Mouse (Mus musculus) yolk sac, embryonic 10.5 days (tissue): ENCODE results near the gene Myef2.
"Not testable (repeated sequence)": the region's sequence is repeated elsewhere in the genome, so short reads cannot be mapped to it uniquely, and the experiment has no call there.

Experiments
- DNase-seq: peaks from one replicate; pipeline ENCODE4 v3.0.0-alpha.2; 2017; ENCODE audit warnings: low spot score

The Myef2 gene

DNA sequence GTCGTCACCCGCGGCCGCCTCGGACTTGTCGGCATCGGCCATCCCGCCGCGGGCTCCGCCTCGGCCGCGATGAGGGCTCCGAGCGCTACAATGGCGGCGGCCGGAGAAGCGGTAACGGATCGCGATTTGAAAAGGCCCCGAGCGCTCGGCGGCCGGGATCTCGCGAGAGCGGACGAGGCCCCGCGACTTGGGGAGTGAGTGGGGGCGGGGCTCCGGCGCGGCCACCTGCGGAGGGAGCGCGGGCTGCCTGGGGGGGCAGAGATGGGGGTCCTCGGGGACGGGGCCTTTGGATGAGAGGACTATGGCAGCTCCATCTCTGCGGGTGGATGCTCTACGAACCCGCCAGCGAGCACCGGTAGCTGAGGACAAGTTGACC lies at the start of gene Myef2:
Gene Myef2 (minus strand): TSS at position 185 of the 376 bp plus-strand sequence.
- peak; percentile 81 for DNase-seq

DNA sequence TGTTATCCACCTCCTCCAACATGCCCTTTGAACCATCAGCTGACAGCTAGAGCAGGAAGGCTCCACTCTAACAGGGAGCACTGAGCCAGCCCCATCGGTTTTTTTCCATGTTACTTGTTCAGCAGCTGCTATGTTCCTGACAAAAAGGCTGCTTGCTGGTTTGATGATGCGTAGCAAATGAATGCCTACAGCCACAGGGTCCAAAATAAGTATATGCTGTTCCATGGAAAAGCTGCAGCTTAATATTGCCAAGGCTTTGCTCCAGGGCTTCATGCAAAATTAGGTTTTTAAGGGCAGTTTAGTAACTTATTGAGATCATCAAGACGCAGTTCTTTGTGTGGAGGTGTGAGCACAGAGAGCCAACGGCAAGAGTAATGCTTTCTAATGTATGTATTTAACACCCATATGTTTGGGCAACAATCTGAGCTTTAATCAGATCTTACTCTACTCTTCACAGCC lies 38.6 kb upstream of the Myef2 start:
- no peak for DNase-seq

DNA sequence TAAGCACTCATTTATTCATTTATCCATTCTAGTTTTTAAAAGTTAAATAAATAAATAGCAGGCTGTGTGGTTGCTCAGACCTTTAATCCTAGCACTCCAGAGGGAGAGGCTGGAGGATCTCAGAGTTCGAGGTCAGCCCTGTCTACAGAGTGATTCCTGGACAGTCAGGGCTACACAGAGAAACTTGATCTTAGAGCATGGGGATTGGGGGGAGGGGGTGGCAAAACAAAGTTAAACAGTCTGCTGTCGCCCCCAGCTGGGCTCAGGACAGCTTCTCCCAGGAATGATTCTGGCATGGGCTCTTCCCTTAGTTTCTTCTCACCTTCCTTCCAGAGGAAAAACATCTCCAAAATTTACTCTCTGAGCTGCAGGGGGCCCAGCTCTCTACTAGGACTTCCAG lies 32.0 kb upstream of the Myef2 start:
- DNase-seq, result no peak

DNA sequence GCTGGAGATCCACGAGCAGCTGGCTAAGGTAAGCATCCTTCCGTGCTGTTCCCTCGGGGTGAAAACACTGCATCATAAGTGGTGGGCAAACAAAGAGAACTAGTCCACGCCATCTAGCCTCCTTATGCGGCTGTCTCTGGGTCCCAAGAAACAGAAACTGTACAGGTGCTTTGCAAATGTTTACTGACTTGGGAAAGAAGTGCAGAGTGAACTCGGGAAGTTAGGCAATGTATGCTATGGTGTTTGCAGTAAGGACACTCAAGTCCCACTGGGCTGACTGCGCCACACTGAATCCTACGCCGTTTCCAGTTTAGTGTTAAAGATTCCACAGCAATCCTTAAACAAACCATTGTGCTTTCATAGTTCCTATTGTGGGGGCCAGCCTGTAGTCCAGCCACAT lies 30.8 kb upstream of the Myef2 start:
- DNase-seq, result no peak

DNA sequence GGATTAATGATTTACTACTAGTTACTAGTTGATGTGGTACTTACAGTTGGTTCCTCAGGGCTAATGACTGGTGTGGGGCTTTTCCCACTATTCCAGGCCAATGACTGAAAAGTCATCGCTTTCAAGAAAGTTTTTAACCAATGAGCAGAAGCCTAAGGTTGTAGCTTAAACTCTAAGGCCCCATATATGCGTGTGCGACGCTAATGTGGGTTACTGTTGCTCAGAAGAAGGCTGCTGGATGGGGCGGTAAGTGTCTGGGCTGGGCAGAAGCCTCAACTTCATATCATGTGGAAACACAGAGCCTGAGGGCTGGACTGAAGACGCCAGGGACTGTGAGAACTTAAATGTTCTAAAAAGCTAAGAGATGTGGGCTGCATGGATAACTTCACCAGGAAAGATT lies 28.9 kb upstream of the Myef2 start, which contains the start of gene Slc12a1:
Gene Slc12a1 (plus strand): TSS at position 118 of the 400 bp plus-strand sequence.
- DNase-seq, result no peak

DNA sequence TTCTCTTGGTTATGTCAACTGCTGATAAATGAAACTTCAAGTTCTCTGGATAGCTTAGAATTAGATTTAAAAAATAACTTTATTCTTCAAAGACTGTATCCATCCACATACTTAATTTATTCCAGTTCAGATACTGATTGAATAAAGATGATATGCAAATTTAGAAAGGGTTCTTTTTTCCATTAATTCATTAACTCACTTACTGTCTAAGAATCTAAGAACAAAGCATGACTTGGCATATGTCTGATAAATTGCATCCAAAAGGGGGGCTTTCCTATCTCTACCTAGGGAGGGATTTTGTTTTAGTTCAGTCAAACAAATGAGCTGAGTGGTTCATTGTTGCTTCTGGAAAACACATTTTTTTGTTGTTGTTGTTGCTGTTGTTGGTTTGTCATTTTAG lies 18.9 kb upstream of the Myef2 start:
- DNase-seq, result no peak

DNA sequence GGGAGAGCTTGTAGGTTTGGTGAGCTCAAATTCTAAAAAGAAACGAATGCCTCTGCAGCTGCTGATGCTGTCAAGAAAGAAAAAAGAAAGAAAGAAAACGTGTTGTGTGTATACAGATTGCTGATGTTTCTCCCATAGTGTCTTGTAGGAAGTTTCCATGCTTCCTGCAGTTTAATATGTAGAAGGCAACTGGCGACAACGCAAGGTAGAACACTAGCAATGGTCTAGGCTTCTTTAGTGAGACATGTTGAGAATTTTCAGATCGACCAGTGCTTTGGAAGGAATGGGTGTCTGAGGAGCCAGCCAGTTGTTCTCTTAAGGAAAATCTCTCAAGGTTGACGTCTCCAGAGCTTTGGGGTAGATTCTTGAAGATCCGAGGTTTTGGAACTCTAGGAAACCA lies 13.4 kb upstream of the Myef2 start:
- DNase-seq, result no peak

DNA sequence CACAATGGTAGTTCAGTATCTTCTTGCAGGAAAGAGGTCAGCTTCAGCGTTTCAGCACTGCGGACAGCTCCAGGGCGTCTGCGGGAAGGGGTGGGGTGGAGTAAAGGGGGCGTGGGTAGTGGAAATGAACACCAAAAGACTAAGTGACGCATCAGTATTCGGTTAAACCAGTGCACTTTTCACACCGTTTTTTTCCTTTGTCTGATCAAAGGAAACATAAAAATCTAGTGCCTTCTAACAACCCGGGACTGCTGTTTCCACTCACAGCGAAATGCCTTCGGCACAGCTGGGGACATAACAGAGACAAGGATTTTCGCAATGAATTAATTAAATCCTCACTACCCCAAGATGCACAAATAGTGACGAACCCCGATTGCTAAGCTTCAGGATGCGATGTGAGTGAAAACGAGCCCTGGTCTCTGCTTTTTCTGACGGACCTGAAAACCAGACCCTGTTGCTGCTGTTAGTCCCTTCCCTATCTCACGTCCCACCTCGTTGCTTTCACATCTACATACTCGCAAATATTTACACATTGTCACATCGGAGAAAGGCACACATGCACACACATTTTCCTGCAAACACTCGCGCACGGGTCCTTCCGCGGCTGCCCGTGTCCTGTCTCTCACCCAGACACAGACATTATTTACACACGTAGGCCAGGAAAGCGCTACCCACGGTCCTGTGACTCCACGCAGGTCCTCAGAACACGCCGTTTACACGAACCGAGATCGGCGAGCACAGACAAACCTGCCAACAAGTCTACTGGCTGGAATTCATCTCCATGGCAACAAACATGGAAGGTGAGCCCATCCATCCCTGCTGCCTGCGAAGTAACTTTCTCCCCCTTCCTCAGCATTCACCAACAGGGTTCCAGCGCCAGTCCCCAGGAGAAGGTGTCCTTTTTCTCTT lies 12.7 kb upstream of the Myef2 start, which contains the start of gene Ctxn2:
Gene Ctxn2 (plus strand): TSS at position 790 of the 909 bp plus-strand sequence.
- DNase-seq, result peak; percentile 78

DNA sequence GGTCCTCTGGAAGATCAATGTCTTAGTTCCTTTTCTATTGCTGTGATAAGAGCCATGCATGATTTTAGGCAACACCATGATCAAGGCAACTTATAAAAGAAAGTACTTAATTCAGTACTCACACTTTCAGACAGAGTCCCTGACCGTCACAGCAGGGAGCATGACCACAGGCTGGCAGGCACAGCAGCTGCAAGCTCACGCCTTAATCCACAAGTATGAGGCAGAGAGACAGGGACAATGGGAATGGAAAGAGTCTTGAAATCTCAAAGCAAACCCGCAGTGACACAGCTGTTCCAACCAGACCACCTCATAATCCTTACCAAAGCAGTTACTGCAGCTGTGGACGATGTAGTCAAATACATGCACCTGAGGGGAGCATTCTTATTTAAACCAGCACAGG lies 10.7 kb upstream of the Myef2 start:
- DNase-seq, result no peak

DNA sequence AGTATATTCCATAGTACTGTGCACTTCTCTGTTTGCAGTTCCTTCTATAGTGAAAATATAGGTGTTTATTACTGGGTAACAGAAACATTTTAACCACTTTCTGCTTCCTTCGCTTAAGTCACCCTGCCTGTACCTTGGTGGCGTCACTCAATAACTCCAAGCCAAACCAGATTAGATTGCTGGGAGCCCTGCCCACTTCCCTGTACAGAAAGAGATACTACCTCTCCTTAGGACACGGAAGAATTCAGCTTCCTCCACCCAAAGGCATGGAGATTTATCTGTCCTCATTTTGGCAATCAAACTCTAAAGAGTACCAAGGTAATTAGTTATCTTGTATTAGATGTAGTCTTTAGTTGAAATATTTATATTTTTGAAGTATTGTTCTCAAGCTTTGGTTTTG lies 3.3 kb upstream of the Myef2 start:
- DNase-seq, result no peak

DNA sequence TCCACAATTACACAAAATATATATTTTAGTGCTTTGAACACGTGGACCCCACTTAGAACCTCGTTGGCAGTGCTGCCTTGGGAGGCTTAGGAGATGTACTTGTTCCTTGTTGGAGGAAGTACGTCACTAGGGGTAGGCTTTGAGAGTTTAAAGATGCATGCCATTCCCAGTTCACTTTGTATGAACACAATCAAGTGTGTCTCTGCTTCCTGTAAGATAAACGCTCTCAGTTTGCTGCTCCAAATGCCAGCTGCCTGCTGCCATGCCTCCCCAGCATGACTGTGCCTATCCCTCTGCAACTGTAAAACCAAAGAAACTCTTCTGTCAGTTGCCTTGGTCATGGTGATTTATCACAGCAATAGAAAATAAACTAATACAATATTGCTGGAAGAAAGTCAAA lies 2.4 kb upstream of the Myef2 start:
- DNase-seq, result no peak

DNA sequence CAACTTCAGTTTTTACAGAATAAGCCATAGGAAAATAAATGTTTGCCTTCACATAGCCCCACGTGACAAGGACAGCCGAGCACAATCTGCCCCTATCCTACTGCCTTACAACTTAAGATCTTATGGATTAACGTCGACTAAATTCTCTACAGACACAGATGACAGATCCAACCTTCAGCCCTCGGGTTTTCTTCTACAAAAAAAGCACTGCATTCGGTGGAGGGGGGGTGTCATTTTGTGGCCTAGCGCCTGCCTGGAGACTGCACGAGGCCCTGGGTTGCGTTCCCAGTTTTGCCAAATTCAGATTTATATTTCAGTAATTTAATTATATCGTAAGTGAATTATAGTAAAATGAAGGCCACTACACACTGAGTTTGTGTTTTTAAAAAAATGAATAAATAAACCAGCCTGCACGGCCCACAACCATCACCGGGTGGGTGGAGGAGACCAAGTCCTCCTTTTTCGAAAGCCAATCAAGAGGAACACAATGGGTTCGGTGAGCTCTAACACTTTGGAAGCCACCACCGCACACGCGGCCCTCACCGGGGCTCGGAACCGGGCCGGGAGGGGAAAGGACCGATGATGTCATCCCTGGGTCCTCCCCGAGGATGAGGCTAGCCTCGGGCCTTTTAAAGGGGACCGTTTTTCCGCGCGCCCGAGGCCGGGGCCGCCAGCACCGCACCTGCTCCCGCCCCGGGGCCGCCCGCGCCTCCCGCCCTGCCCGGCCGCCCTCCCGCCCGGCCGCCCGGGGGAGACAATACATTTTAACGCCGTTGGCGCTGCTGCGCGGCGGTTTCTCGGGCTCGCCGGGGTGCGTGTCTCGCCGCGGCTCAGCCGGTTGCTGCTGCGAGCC lies 611 bp downstream of the Myef2 start:
- peak; percentile 34 for DNase-seq

DNA sequence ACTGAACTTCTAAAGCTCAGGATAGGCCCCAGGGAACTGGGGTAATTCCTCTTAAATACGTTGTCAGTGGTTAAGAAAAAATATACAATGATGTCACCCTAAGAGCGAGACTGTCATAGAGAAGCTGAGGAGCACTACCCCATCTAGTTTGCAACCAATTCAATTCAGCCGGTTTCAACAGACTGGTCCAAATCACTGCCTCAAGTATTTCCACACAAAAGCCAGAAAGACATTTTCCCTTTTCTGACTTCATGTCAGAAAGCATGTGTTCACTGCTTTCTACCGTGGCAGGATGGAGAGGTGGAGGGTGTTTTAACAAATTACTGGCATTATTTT lies 1.2 kb downstream of the Myef2 start:
- DNase-seq, result no peak

DNA sequence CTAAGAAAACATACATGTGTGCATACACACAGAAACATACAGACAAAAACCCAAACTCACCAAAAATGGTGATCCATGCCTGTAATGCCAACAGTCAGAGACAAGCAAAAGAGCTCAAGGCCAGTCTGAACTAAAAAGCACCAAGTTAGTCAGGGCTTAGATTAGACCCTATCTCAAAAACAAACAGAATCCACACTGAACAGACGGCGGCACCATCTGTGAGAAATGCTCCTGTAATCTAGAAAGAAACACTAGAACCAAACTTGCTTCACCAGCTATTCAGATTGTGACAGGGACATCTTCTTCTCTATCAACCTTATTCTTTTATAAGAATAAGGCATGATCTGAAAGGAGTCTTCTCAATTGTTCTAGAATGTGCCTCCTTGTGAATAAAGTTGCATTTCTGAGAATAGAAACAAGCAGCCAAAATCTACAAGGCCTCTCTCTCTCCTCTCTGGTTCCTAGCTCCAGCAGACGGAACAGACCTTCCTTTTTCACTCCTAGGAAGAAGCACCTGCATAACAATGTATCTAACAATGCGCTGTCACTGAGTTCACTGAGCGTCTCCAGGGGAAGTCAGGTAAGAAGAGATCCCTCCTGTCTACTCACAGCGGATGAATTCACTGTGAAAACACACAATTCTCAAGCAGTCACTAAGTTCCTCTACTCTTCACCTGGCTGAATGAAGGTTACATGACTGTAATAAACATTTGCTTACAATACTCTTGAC lies 3.9 kb downstream of the Myef2 start:
- no peak for DNase-seq

DNA sequence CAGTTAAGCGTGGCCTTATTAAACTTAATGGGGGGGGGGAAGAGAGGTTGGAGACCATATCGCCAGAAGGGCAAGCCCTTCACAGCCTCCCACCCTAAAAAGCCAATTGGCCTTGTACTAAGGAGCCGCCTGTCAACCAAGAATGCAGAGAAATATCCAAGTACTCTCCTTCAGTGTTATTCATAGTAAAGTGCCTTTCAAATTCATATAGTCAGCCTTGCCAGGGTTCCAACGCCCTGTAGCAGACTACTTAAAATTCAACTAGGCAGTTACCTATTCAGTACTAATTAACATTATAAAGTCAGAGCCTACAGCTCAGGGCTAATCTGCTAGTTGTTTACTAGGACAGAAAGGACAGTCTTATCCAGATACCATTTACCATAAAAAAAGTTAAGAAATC lies 16.9 kb downstream of the Myef2 start:
- not testable (repeated sequence) for DNase-seq

DNA sequence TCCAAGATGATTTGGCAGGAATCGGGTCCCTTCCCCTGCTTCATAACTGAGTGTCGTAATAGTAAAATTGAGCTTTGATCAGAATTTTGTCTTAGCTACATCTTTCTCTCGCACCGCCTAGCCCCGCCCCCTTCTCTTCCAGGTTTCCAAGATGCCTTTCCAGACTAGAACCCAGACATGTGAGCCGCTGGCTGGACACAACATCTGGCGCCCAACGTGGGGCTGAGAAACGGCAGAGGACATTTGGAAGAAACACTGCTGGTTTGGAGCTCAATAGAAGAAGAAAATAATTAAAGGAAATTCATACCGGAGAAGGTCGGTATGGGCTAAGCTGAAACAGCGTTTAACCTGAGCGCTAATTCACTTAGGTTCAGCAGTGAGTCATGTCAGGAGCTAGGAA lies 19.0 kb downstream of the Myef2 start:
- DNase-seq, result not testable (repeated sequence)

DNA sequence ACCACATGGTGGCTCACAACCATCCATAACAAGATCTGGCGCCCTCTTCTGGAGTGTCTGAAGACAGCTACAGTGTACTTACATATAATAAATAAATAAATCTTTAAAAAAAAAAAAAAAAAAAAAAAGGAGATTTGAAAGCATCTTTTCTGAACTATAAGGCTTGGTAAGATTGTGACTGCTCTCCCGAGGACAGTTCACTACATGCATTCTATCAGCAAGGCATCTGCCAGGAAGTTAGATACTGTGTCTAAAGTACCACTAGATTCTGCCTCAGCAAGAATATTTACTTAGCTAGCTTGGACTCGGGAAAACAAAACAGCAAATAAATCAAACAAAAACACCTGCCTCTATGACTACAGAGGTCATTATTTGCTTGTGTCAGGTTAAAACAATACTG lies 31.3 kb downstream of the Myef2 start:
- not testable (repeated sequence) for DNase-seq

DNA sequence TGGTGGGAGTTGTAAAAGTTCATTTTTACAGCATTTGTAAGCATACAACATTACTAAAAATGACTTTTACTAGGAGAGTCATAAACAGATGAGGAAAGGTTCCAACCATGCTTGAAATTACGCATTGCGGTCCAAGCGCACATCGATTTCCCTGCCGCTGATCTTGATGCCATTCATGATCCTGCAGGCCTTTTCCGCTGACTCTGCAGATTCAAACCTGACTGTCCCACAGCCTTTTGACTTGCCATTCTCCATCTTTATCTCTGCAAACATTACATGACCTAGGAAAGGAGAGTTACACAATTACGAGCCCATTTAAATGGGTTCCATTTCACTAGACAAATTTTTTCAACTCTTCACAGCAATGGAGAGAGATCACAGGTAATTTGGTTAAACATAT lies 34.7 kb downstream of the Myef2 start:
- no peak for DNase-seq

DNA sequence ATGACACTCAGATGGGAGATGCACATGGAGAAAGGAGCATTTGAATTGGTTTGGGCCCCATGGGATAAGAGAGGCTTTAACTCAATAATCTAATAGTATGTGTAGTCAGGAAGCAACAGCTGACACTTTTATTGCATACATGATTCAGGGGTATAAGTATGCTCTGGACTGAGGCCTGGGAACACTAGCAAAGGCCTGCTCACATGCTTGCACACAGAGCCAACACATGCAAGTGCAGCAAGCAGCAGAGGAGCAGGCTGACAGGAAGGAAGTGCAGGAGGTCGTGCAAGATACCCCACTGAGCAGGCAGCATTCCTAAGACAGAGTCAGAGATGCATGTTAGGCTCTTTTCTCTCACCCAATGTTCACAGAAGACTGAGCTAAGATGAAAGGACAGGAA lies 39.6 kb downstream of the Myef2 start:
- no peak for DNase-seq

DNA sequence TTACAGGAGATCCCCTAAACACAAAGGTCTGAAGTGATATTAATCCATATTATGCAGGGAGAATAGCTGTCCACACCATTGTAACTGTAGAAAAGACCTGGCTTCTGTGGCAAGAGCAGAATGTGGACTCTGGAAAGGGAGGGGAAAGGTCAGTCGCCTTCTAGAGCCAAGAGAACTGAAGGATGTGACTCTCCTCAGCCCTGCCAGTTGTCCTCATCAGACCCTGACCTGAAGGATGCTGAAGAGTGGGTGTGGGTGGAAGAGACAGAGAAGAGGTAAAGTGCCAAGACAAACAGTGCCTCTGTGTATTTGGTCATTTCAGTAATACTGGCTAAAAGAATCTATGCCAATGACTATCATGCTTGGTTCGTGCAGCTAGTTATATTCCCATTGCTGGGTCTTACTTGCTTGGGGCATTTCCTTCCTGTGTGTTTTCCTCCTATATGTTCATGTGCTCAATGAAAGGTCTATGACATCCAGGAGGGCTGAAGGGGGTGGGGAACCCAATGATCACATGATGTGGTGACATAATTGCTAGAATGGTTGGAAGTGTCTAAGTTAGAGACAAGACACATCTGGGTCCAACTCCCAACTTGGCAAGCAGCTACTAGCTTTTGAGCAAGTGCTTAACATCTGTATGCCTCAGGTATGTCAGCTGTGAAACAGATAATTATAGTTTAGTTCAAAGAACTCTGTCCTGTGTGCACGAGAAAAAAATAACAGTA lies 50.2 kb downstream of the Myef2 start:
- DNase-seq, result no peak

DNA sequence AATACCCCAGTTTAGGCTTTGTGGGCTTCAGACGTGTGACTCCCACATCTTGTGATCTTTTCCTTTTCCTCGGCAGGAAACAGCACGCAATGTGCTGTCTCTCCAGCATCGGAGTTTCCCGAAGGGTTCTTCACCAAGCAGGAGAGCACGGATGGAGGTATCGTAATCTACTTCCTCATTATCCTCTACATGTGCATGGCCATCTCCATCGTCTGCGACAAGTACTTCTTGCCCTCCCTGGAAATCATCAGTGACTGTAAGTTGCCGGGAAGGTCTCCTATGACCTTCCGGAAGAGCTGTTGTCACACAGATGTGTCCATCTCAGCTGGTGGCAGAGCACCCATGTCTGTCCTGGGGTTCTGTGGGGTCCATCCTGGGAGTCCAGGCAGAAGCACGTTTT lies 54.8 kb downstream of the Myef2 start:
- DNase-seq, result no peak

DNA sequence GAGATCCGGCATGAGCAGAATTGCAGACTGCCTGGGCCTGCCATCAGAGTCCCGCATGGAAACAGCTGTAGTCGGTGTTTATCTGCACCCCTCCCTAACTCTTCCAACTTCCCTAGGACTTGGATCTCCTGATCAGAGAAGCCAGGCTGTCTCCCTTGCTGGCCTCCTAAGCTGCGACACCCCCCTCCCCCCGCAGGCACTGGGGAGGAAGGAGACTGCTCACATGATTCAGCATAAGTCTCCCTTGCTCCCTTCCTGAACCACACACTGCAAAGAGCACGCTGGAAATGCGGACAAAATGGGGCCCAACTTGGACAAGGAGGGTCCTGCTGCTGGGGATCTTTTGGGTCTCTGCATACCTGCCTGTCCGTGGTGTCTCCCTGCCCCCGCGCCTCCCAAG lies 55.6 kb downstream of the Myef2 start, which contains the start of gene Slc24a5:
Gene Slc24a5 (plus strand): TSS at position 231 of the 400 bp plus-strand sequence.
- no peak for DNase-seq
